Comparison of ENCODE assay signal across 8 mouse cellular contexts in genomic region chr4:55351860-55352259, GRCm38 (mm10). TPM values are rescaled to one million over a fixed set of nuclear protein-coding genes. Genes with fewer than 3 reads are reported as not detected.
DNase-seq lines count a peak whose midpoint lies in the region; ATAC-seq and TF ChIP-seq lines count a peak whose summit lies in the region.

No protein-coding gene starts in this region.

- TF ChIP-seq CTCF in ES-Bruce4 (IDR thresholded peaks at IDR 0.05; ENCODE audit: low read depth, low read length) = no peak

- H3K36me3 ChIP-seq in heart, embryonic 12.5 days = peaks cover 7% of the 10 kb centered on the region
- H3K36me3 ChIP-seq in ES-Bruce4 (ENCODE audit: control insufficient read depth, insufficient read depth, low read length, poor library complexity, severe bottlenecking) = peaks cover 16% of the 10 kb centered on the region
- H3K36me3 ChIP-seq in hindbrain, embryonic 14.5 days (replicated peaks; ENCODE audit: control insufficient read depth, insufficient read depth) = peaks cover 4% of the 10 kb centered on the region
- no peaks in the 10 kb centered on the region for H3K36me3 ChIP-seq in midbrain, embryonic 11.5 days (ENCODE audit: control insufficient read depth, insufficient read depth, low read length)

- peak overlapping the region; percentile 33; the same call in 1 of the 2 replicates for H3K4me2 ChIP-seq in heart, embryonic 12.5 days
- H3K4me2 ChIP-seq in hindbrain, embryonic 14.5 days (replicated peaks) = peak overlapping the region; percentile 90
- H3K4me2 ChIP-seq in midbrain, embryonic 11.5 days = peak overlapping the region; percentile 22

- TF ChIP-seq POLR2A in ES-Bruce4 (IDR thresholded peaks at IDR 0.05; ENCODE audit: insufficient read depth, low read length) = no peak

- intact Hi-C loops in heart, postnatal 10 days (cut with DNase I) = loop anchor here (5.0 kb wide), 1 partner anchor 1720 kb away; the partner anchor contains the start of gene Fsd1l

- DNase-seq in heart, postnatal 10 days = no peak
- no peak for DNase-seq in hindbrain, embryonic 14.5 days (ENCODE audit: low spot score)
- no peak for DNase-seq in midbrain, embryonic 11.5 days (ENCODE audit: low spot score, missing footprints)
- DNase-seq in right cerebral cortex, postnatal 25 days = no peak
- DNase-seq in cerebellum, postnatal 36 days = no peak
- no peak for DNase-seq in cerebellum, postnatal 25 days

- H3K27ac ChIP-seq in heart, embryonic 12.5 days (ENCODE audit: poor library complexity, severe bottlenecking) = no peak overlapping the region
- no peak overlapping the region for H3K27ac ChIP-seq in ES-Bruce4 (ENCODE audit: insufficient read depth, low read length)
- no peak overlapping the region for H3K27ac ChIP-seq in hindbrain, embryonic 14.5 days
- no peak overlapping the region for H3K27ac ChIP-seq in midbrain, embryonic 11.5 days (ENCODE audit: low read depth, low read length)

- TF ChIP-seq EP300 in ES-Bruce4 (IDR thresholded peaks at IDR 0.05; ENCODE audit: insufficient read depth, low read depth, low read length) = no peak

- no peak overlapping the region for H3K4me3 ChIP-seq in heart, embryonic 12.5 days
- H3K4me3 ChIP-seq in ES-Bruce4 (ENCODE audit: low read depth, low read length) = no peak overlapping the region
- no peak overlapping the region for H3K4me3 ChIP-seq in hindbrain, embryonic 14.5 days (replicated peaks; ENCODE audit: low read length)
- no peak overlapping the region for H3K4me3 ChIP-seq in midbrain, embryonic 11.5 days (ENCODE audit: low read depth, low read length)

- peaks cover 38% of the 10 kb centered on the region for H3K4me1 ChIP-seq in heart, embryonic 12.5 days (replicated peaks)
- H3K4me1 ChIP-seq in ES-Bruce4 (ENCODE audit: control insufficient read depth, insufficient read depth, low read length) = peaks cover 3% of the 10 kb centered on the region
- H3K4me1 ChIP-seq in hindbrain, embryonic 14.5 days (replicated peaks; ENCODE audit: control insufficient read depth, insufficient read depth, low read length) = peaks cover 26% of the 10 kb centered on the region
- peaks cover 14% of the 10 kb centered on the region for H3K4me1 ChIP-seq in midbrain, embryonic 11.5 days (ENCODE audit: control insufficient read depth, insufficient read depth, low read length)

- no peak overlapping the region for H3K9ac ChIP-seq in heart, embryonic 12.5 days
- H3K9ac ChIP-seq in ES-Bruce4 (ENCODE audit: low read depth, poor library complexity, severe bottlenecking) = 0 out of 2 replicates have a peak overlapping the region, but pooled peaks have one; percentile 96
- no peak overlapping the region for H3K9ac ChIP-seq in hindbrain, embryonic 14.5 days
- no peak overlapping the region for H3K9ac ChIP-seq in midbrain, embryonic 11.5 days (ENCODE audit: low read length)

- H3K27me3 ChIP-seq in heart, embryonic 12.5 days (replicated peaks) = no peaks in the 10 kb centered on the region
- no peaks in the 10 kb centered on the region for H3K27me3 ChIP-seq in ES-Bruce4 (ENCODE audit: control insufficient read depth, insufficient read depth, low read length, poor library complexity, severe bottlenecking)
- H3K27me3 ChIP-seq in hindbrain, embryonic 14.5 days (ENCODE audit: control insufficient read depth, insufficient read depth, low read length) = no peaks in the 10 kb centered on the region
- no peaks in the 10 kb centered on the region for H3K27me3 ChIP-seq in midbrain, embryonic 11.5 days (ENCODE audit: control insufficient read depth, insufficient read depth, low read length)

- ATAC-seq in heart, embryonic 12.5 days (ENCODE audit: insufficient number of reproducible peaks, low FRiP score) = no peak
- no peak for ATAC-seq in hindbrain, embryonic 14.5 days (ENCODE audit: low FRiP score)
- ATAC-seq in midbrain, embryonic 11.5 days (ENCODE audit: low FRiP score) = no peak

- no peaks in the 10 kb centered on the region for H3K9me3 ChIP-seq in heart, embryonic 12.5 days (replicated peaks)
- no peaks in the 10 kb centered on the region for H3K9me3 ChIP-seq in ES-Bruce4 (replicated peaks; ENCODE audit: control insufficient read depth, insufficient read depth, low read length, poor library complexity, severe bottlenecking)
- no peaks in the 10 kb centered on the region for H3K9me3 ChIP-seq in hindbrain, embryonic 14.5 days (ENCODE audit: control insufficient read depth, low read length)
- H3K9me3 ChIP-seq in midbrain, embryonic 11.5 days (ENCODE audit: control insufficient read depth, low read length) = no peaks in the 10 kb centered on the region

RNA-seq across cellular contexts. Expression of gene Rad23b, which starts 2.0 kb away (rescaled TPM):
- polyA plus RNA-seq in heart, embryonic 12.5 days (2016; fragmentation: Nextera tagmentation; extraction: Ambion mirVana) = 82.3 and 83.0 TPM in 2 replicates
- 100 to 1,000 TPM; 128 to 135 TPM for total RNA-seq in heart, postnatal 10 days (2021)
- polyA plus RNA-seq in ES-Bruce4 (2011; ENCODE audit: insufficient read depth, insufficient read length, low read depth, missing spikeins) = 307 and 313 TPM in 2 replicates
- polyA plus RNA-seq in hindbrain, embryonic 14.5 days (2014; fragmentation: Nextera tagmentation; extraction: Ambion mirVana) = 80.9 and 94.1 TPM in 2 replicates
- polyA plus RNA-seq in midbrain, embryonic 11.5 days (2014; fragmentation: Nextera tagmentation; extraction: Ambion mirVana) = 95.5 and 104 TPM in 2 replicates

Comparison
In these comparisons a context has a peak if more than half of its experiments do, and no peak if none do; other contexts are left out.
1. H3K4me2 ChIP-seq: peak in every context shown above with its lines; median percentile 90 in hindbrain, embryonic 14.5 days; 33 in heart, embryonic 12.5 days; 22 in midbrain, embryonic 11.5 days.